Mouse (Mus musculus) lung, postnatal 0 days (tissue): ENCODE data around the gene Cetn2. TPM values are rescaled to one million over a fixed set of nuclear protein-coding genes. Genes with fewer than 3 reads are reported as not detected.

ENCODE experiments used
- ATAC-seq: fragments of 200-750 bp; cut with Nextera tagmentation; 2 replicates; pipeline ENCODE4 v1.8.0; 2017; ENCODE audit warnings: moderate library complexity
- DNase-seq: peaks from one replicate; pipeline ENCODE4 v3.0.0-alpha.2; 2016; ENCODE audit warnings: low spot score
- H3K27ac ChIP-seq: fragments of 300-500 bp; sonication (generic); 2 replicates; pipeline ENCODE4 v1.5.1; 2014; ENCODE audit warnings: antibody characterized with exemption, mild to moderate bottlenecking, low read length, mixed read lengths
- H3K27me3 ChIP-seq: fragments of 300-500 bp; sonication (generic); replicated peaks from 2 replicates; pipeline ENCODE4 v1.6.1; 2014; ENCODE audit warnings: low read length, mixed read lengths; ENCODE audit not compliant: insufficient read depth
- H3K36me3 ChIP-seq: fragments of 300-500 bp; sonication (generic); 2 replicates; pipeline ENCODE4 v1.6.1; 2014; ENCODE audit warnings: low read length, mixed read lengths; ENCODE audit not compliant: insufficient read depth
- H3K4me1 ChIP-seq: fragments of 300-500 bp; sonication (generic); 2 replicates; pipeline ENCODE4 v1.6.1; 2014; ENCODE audit warnings: antibody characterized with exemption, low read depth, low read length, mixed read lengths; ENCODE audit not compliant: insufficient read depth
- H3K4me2 ChIP-seq: fragments of 300-500 bp; sonication (generic); replicated peaks from 2 replicates; pipeline ENCODE4 v1.6.1; 2014; ENCODE audit warnings: low read depth, mild to moderate bottlenecking, low read length, moderate library complexity, mixed read lengths
- H3K4me3 ChIP-seq: fragments of 300-500 bp; sonication (generic); 2 replicates; pipeline ENCODE4 v1.5.1; 2014; ENCODE audit warnings: low read depth, low read length
- H3K9ac ChIP-seq: fragments of 300-500 bp; sonication (generic); replicated peaks from 2 replicates; pipeline ENCODE4 v1.6.1; 2014; ENCODE audit warnings: low read depth, mild to moderate bottlenecking
- H3K9me3 ChIP-seq: fragments of 300-500 bp; sonication (generic); 2 replicates; pipeline ENCODE4 v1.6.1; 2016; ENCODE audit warnings: low read length, mixed read lengths
- CTCF ChIP-seq: IDR thresholded peaks from 2 replicates; pipeline ENCODE4 v1.5.1; 2016; ENCODE audit warnings: antibody characterized with exemption, mild to moderate bottlenecking
- EP300 ChIP-seq: IDR thresholded peaks from 2 replicates; pipeline ENCODE4 v1.6.1; 2016; ENCODE audit warnings: antibody characterized with exemption, mild to moderate bottlenecking, control low read depth
- WGBS: fragments of 180-500 bp; shearing (Covaris S2); extraction: QIAGEN DNeasy Blood & Tissue Kit; methylation state at CpG from one replicate; pipeline ENCODE4 v1.1.7; 2014; 5-methylcytosine and 5-hydroxymethylcytosine counted together
- polyA plus RNA-seq: library from polyadenylated mRNA; unstranded; fragments of >200 nt; fragmentation: Nextera tagmentation; extraction: Ambion mirVana; gene quantifications from 2 replicates; pipeline ENCODE4 v1.2.1, GENCODE M21; 2015

Cetn2 gene
- polyA plus RNA-seq, 1 experiment from 2014 or later, result 63.3 TPM

DNA sequence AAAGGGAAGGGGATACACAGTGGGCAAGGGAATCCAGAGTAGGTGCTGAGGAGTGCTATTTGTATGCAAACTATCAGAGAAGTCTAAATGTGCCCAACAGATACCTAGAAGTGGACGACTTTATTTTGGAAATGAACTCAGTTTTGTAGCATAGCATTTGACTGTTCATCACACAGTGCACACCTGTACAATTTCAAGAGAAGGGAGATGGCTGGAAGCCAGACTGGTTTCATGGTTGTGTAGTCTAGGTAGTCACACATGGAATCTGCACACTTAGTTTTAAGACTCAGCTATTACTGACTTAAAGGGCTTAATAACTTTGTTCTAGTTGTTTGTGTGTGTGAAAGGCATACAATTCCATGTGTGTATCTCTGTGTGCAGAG, 22.2 kb downstream of the Cetn2 start:
- DNase-seq (no peak), ATAC-seq (no peak)
- TF ChIP-seq CTCF (no peak), EP300 (no peak)
- no peak overlapping the region for H3K27ac ChIP-seq
- no peaks in the 10 kb centered on the region for H3K27me3 ChIP-seq
- no peaks in the 10 kb centered on the region for H3K36me3 ChIP-seq
- no peaks in the 10 kb centered on the region for H3K9me3 ChIP-seq
- WGBS, result 47% methylated on average over 1 of the region's 1 CpGs
- H3K4me3 ChIP-seq, result no peak overlapping the region
- H3K4me1 ChIP-seq, result no peaks in the 10 kb centered on the region
- H3K4me2 ChIP-seq, result no peak overlapping the region
- H3K9ac ChIP-seq, result no peak overlapping the region

DNA sequence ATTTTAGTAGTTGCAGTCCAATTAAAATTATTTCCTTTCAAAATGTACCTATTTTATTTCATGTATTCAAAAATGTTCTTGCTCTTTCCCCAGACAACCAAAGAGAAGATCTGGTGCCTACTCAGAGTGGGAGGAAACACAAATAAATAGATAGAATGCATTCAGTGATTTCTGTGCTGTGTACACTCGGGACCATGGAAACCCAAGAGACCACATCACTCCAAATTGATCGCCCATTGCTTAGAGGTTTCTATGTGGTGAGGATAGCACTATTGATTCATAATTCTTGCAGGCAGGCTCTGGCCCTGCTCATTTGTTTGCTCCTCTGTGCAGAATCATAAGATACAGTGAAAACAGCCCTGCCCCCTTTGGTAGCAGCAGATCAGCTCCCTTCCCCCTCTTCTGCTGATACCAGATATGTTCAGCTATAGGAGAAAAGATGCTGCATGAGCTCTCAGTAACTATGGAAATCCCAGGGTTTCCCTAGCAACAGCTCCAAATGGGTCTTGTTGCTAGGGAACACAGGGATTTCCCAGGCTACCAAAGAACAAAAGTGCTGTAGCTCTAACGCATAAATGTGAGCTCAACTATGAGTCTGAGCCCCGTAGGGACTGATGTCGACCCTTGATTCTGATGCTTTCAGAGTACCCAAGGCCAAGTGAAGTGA, 22.7 kb downstream of the Cetn2 start:
- H3K36me3 ChIP-seq, result no peaks in the 10 kb centered on the region
- no peaks in the 10 kb centered on the region for H3K9me3 ChIP-seq
- no peak overlapping the region for H3K4me2 ChIP-seq
- WGBS, result 67% methylated on average over 5 of the region's 5 CpGs
- TF ChIP-seq CTCF (no peak), EP300 (no peak)
- no peak overlapping the region for H3K27ac ChIP-seq
- H3K4me1 ChIP-seq, result no peaks in the 10 kb centered on the region
- no peak overlapping the region for H3K4me3 ChIP-seq
- H3K27me3 ChIP-seq, result no peaks in the 10 kb centered on the region
- DNase-seq (no peak), ATAC-seq (no peak)
- no peak overlapping the region for H3K9ac ChIP-seq

Other genes with a start within 250 kb of the Cetn2 start
- gene Gabrq, start 93.2 kb downstream of the Cetn2 start, polyA plus RNA-seq, result 0.11 and 0.16 TPM in 2 replicates
- 16.4 and 18.2 TPM in 2 replicates for gene Nsdhl, start 146 bp upstream of the Cetn2 start, polyA plus RNA-seq
- 5.7 and 8.2 TPM in 2 replicates for gene Zfp185, start 68.9 kb upstream of the Cetn2 start, polyA plus RNA-seq
- gene Pnma5, start 118.7 kb upstream of the Cetn2 start, polyA plus RNA-seq, result 0.05 and 0.10 TPM in 2 replicates
- gene Pnma3, start 146.4 kb upstream of the Cetn2 start, polyA plus RNA-seq, result not detected in 2 replicates
- 0.36 and 0.69 TPM in 2 replicates for gene Xlr4a, start 164.1 kb upstream of the Cetn2 start, polyA plus RNA-seq
- 0.32 and 0.74 TPM in 2 replicates for gene Xlr3a, start 178.7 kb upstream of the Cetn2 start, polyA plus RNA-seq
- 0.15 and 0.42 TPM in 2 replicates for gene Gm14685, start 198.6 kb upstream of the Cetn2 start, polyA plus RNA-seq
- not detected in 2 replicates for gene Xlr5b, start 230.4 kb upstream of the Cetn2 start, polyA plus RNA-seq
- 0.13 TPM in 1 of 2 replicates, not detected in the other for gene DXBay18, start 231.0 kb upstream of the Cetn2 start, polyA plus RNA-seq